Comparison of ENCODE assay signal across 15 mouse cellular contexts in the genomic region with DNA sequence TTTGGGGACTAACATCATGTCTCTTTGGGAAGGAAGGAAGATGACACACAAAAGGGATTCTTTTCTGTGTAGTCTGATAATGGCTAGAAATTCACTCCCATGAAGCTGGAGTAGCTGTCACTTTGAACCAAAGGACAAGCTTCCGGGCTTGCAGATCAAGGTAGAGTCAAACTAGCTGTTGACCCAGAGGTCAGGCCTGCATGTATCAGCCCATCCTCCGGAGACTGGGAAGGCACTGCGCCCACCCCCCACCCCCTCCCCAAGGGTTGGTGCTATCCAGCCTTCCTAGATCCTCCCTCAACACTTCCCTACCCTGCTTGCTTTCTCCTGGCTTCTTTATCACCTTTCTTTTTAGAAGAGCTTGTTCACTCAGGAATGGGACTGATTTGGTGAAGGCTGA. TPM values are rescaled to one million over a fixed set of nuclear protein-coding genes. Genes with fewer than 3 reads are reported as not detected.
DNase-seq lines count a peak whose midpoint lies in the region; ATAC-seq and TF ChIP-seq lines count a peak whose summit lies in the region.
"Had no signal": no experiment of that assay in that cellular context is flagged by ENCODE, and none has a peak within 500 bp of the region (broad histone marks: within the 10 kb centered on the region; RNA-seq: fewer than 3 reads in every experiment).

No protein-coding gene starts in this region.

- peak overlapping the region; percentile 63; the same call in 1 of the 2 replicates for H3K4me3 ChIP-seq in embryonic facial prominence, embryonic 10.5 days
- H3K4me3 ChIP-seq in forebrain, embryonic 16.5 days (replicated peaks; ENCODE audit: low read length): peak overlapping the region; percentile 16
- 0 out of 2 replicates have a peak overlapping the region, but pooled peaks have one; percentile 6 for H3K4me3 ChIP-seq in neural tube, embryonic 11.5 days (ENCODE audit: low read depth, low read length)
- no peak overlapping the region for H3K4me3 ChIP-seq in heart, adult 2 months
- H3K4me3 ChIP-seq: heart, embryonic 12.5 days; hindbrain, embryonic 15.5 days; left cerebral cortex, adult 2 months had no signal

- DNase-seq in brain, embryonic 14.5 days (ENCODE audit: low read depth): peak; percentile 32
- DNase-seq in embryonic facial prominence, embryonic 10.5 days (ENCODE audit: low spot score): peak; percentile 48
- no peak for DNase-seq in neural tube, embryonic 11.5 days (ENCODE audit: low spot score)
- DNase-seq in adrenal gland, adult 2 months: no peak
- DNase-seq in kidney, postnatal 4 days: no peak
- DNase-seq in heart, adult 2 months: no peak
- DNase-seq: cerebellum, adult 18-20 months; gastrocnemius, postnatal 14 days; kidney, adult 2 months; liver, postnatal 0 days; right cerebral cortex, postnatal 14 days had no signal

- WGBS in embryonic facial prominence, embryonic 10.5 days: 2% methylated on average over 3 of the region's 3 CpGs
- WGBS in forebrain, embryonic 16.5 days: 8% methylated on average over 3 of the region's 3 CpGs
- 0% methylated on average over 3 of the region's 3 CpGs for WGBS in neural tube, embryonic 11.5 days
- 4% methylated on average over 3 of the region's 3 CpGs for WGBS in heart, adult 2 months

- H3K27ac ChIP-seq in embryonic facial prominence, embryonic 10.5 days (replicated peaks): no peak overlapping the region
- no peak overlapping the region; the same call in 1 of the 2 replicates for H3K27ac ChIP-seq in forebrain, embryonic 16.5 days (ENCODE audit: low read length)
- H3K27ac ChIP-seq in neural tube, embryonic 11.5 days (ENCODE audit: low read depth, low read length): no peak overlapping the region
- no peak overlapping the region for H3K27ac ChIP-seq in heart, adult 2 months
- H3K27ac ChIP-seq: hindbrain, embryonic 15.5 days; left cerebral cortex, adult 2 months had no signal

- ATAC-seq in forebrain, embryonic 16.5 days: no peak
- ATAC-seq in neural tube, embryonic 11.5 days (ENCODE audit: insufficient read depth, low FRiP score, low TSS enrichment): no peak
- ATAC-seq: liver, postnatal 0 days had no signal

- H3K27me3 ChIP-seq in embryonic facial prominence, embryonic 10.5 days (replicated peaks; ENCODE audit: low read depth, poor library complexity, severe bottlenecking): peaks cover 89% of the 10 kb centered on the region
- peaks cover 15% of the 10 kb centered on the region for H3K27me3 ChIP-seq in forebrain, embryonic 16.5 days (replicated peaks; ENCODE audit: control insufficient read depth, insufficient read depth, low read length)
- H3K27me3 ChIP-seq in neural tube, embryonic 11.5 days (ENCODE audit: control insufficient read depth, insufficient read depth, low read length): peaks cover 55% of the 10 kb centered on the region
- H3K27me3 ChIP-seq in heart, adult 2 months (ENCODE audit: control insufficient read depth, insufficient read depth, low read length): peaks cover 24% of the 10 kb centered on the region

- no peak for TF ChIP-seq EP300 in heart, adult 2 months (IDR thresholded peaks at IDR 0.05; ENCODE audit: insufficient read depth, low read depth, low read length)

- H3K36me3 ChIP-seq in embryonic facial prominence, embryonic 10.5 days (replicated peaks): no peaks in the 10 kb centered on the region
- H3K36me3 ChIP-seq in forebrain, embryonic 16.5 days (ENCODE audit: control insufficient read depth, insufficient read depth): no peaks in the 10 kb centered on the region
- H3K36me3 ChIP-seq in neural tube, embryonic 11.5 days (ENCODE audit: control insufficient read depth, insufficient read depth, low read length): no peaks in the 10 kb centered on the region
- H3K36me3 ChIP-seq in heart, adult 2 months (ENCODE audit: control insufficient read depth, insufficient read depth, low read length): no peaks in the 10 kb centered on the region
- H3K36me3 ChIP-seq: heart, embryonic 12.5 days; hindbrain, embryonic 15.5 days had no signal

- intact Hi-C loops in heart, adult 2 months (cut with DNase I): no loop called here

- TF ChIP-seq CTCF in brain, embryonic 14.5 days (IDR thresholded peaks at IDR 0.05; ENCODE audit: borderline replicate concordance, extremely low read depth, insufficient read depth, insufficient read length): no peak
- TF ChIP-seq CTCF in heart, adult 2 months (IDR thresholded peaks at IDR 0.05): no peak

- H3K4me1 ChIP-seq in embryonic facial prominence, embryonic 10.5 days: peaks cover 31% of the 10 kb centered on the region
- H3K4me1 ChIP-seq in forebrain, embryonic 16.5 days (replicated peaks; ENCODE audit: control insufficient read depth, insufficient read depth, low read length): peaks cover 17% of the 10 kb centered on the region
- H3K4me1 ChIP-seq in neural tube, embryonic 11.5 days (ENCODE audit: control insufficient read depth, insufficient read depth, low read length): 0 out of 2 replicates have a peak, but pooled peaks cover 2% of the 10 kb centered on the region
- H3K4me1 ChIP-seq in heart, adult 2 months (ENCODE audit: control insufficient read depth, insufficient read depth, low read length): no peaks in the 10 kb centered on the region

- H3K4me2 ChIP-seq in forebrain, embryonic 16.5 days (ENCODE audit: low read length): peak overlapping the region; percentile 14
- peak overlapping the region; percentile 30 for H3K4me2 ChIP-seq in neural tube, embryonic 11.5 days (ENCODE audit: low read depth)
- H3K4me2 ChIP-seq: heart, embryonic 12.5 days; hindbrain, embryonic 15.5 days had no signal

- no peaks in the 10 kb centered on the region for H3K79me2 ChIP-seq in heart, adult 2 months (replicated peaks; ENCODE audit: control insufficient read depth, insufficient read depth, low read length)

- H3K9ac ChIP-seq in forebrain, embryonic 16.5 days (replicated peaks; ENCODE audit: low read depth, low read length): no peak overlapping the region
- no peak overlapping the region for H3K9ac ChIP-seq in neural tube, embryonic 11.5 days (ENCODE audit: low read length)
- no peak overlapping the region for H3K9ac ChIP-seq in heart, adult 2 months (ENCODE audit: low read depth, low read length)
- H3K9ac ChIP-seq: heart, embryonic 12.5 days; hindbrain, embryonic 15.5 days; liver, postnatal 0 days had no signal

- H3K9me3 ChIP-seq in embryonic facial prominence, embryonic 10.5 days: no peaks in the 10 kb centered on the region
- no peaks in the 10 kb centered on the region for H3K9me3 ChIP-seq in forebrain, embryonic 16.5 days (ENCODE audit: control insufficient read depth, low read length)
- H3K9me3 ChIP-seq in neural tube, embryonic 11.5 days (ENCODE audit: control insufficient read depth, low read length): no peaks in the 10 kb centered on the region
- H3K9me3 ChIP-seq: heart, embryonic 12.5 days; hindbrain, embryonic 15.5 days had no signal

- TF ChIP-seq POLR2A in brain, embryonic 14.5 days (IDR thresholded peaks at IDR 0.05; ENCODE audit: borderline replicate concordance, extremely low read depth, insufficient read depth, insufficient read length, poor library complexity, severe bottlenecking): no peak
- TF ChIP-seq POLR2A in heart, adult 2 months (IDR thresholded peaks at IDR 0.05; ENCODE audit: insufficient read depth, low read depth, low read length): no peak

RNA-seq across cellular contexts. Expression of a gene that starts 7.2 kb away (rescaled TPM):
- polyA plus RNA-seq in brain, embryonic 14.5 days (2012; rRNA removed): 7.5 and 10.7 TPM in 2 replicates
- 7.2 and 8.1 TPM in 2 replicates for polyA plus RNA-seq in embryonic facial prominence, embryonic 10.5 days (2016; fragmentation: Nextera tagmentation; extraction: Ambion mirVana)
- 11.8 and 12.0 TPM in 2 replicates for polyA plus RNA-seq in forebrain, embryonic 16.5 days (2015; fragmentation: Nextera tagmentation; extraction: Ambion mirVana)
- 9.4 and 9.8 TPM in 2 replicates for polyA plus RNA-seq in neural tube, embryonic 11.5 days (2014; fragmentation: Nextera tagmentation; extraction: Ambion mirVana)
- total RNA-seq in adrenal gland, adult 2 months (2021): not detected
- not detected in 2 replicates for polyA plus RNA-seq in adrenal gland, adult 2 months (2012; rRNA removed)
- total RNA-seq in heart, adult 2 months (2021): not detected
- not detected in 2 replicates for polyA plus RNA-seq in heart, adult 2 months (2012; rRNA removed)
- total RNA-seq: gastrocnemius, postnatal 14 days had no signal
- polyA plus RNA-seq: kidney, adult 2 months; liver, postnatal 0 days had no signal

Comparison
In these comparisons a context has a peak if more than half of its experiments do, and no peak if none do; other contexts are left out.
1. DNase-seq: peak in brain, embryonic 14.5 days (single experiment) and embryonic facial prominence, embryonic 10.5 days (single experiment); none in neural tube, embryonic 11.5 days (single experiment), adrenal gland, adult 2 months (single experiment), kidney, postnatal 4 days (0 of 2) and heart, adult 2 months (0 of 2).